Mouse (Mus musculus) embryonic facial prominence, embryonic 15.5 days (tissue): ENCODE results near the gene Ect2. TPM values are rescaled to one million over a fixed set of nuclear protein-coding genes. Genes with fewer than 3 reads are reported as not detected.

ENCODE experiments used
- ATAC-seq: fragments of 200-750 bp; cut with Nextera tagmentation; 2 replicates; pipeline ENCODE4 v1.8.0; 2017; ENCODE audit warnings: low read depth, moderate TSS enrichment; ENCODE audit not compliant: insufficient number of reproducible peaks, low FRiP score, low TSS enrichment
- H3K27ac ChIP-seq: fragments of 300-500 bp; sonication (generic); replicated peaks from 2 replicates; pipeline ENCODE4 v1.5.1; 2015; ENCODE audit warnings: mild to moderate bottlenecking, inconsistent platforms
- H3K27me3 ChIP-seq: fragments of 300-500 bp; sonication (generic); 2 replicates; pipeline ENCODE4 v1.6.1; 2015; ENCODE audit warnings: inconsistent platforms
- H3K36me3 ChIP-seq: fragments of 300-500 bp; sonication (generic); 2 replicates; pipeline ENCODE4 v1.6.1; 2015; ENCODE audit warnings: mild to moderate bottlenecking, inconsistent platforms
- H3K4me1 ChIP-seq: fragments of 300-500 bp; sonication (generic); 2 replicates; pipeline ENCODE4 v1.6.1; 2015; ENCODE audit warnings: inconsistent platforms
- H3K4me2 ChIP-seq: fragments of 300-500 bp; sonication (generic); replicated peaks from 2 replicates; pipeline ENCODE4 v1.6.1; 2015; ENCODE audit warnings: mild to moderate bottlenecking, inconsistent platforms
- H3K4me3 ChIP-seq: fragments of 300-500 bp; sonication (generic); replicated peaks from 2 replicates; pipeline ENCODE4 v1.5.1; 2015; ENCODE audit warnings: mild to moderate bottlenecking, inconsistent platforms
- H3K9ac ChIP-seq: fragments of 300-500 bp; sonication (generic); 2 replicates; pipeline ENCODE4 v1.6.1; 2015; ENCODE audit warnings: inconsistent platforms
- H3K9me3 ChIP-seq: fragments of 300-500 bp; sonication (generic); replicated peaks from 2 replicates; pipeline ENCODE4 v1.6.1; 2016; ENCODE audit warnings: inconsistent platforms
- WGBS: fragments of 180-500 bp; shearing (Covaris S2); methylation state at CpG from one replicate; pipeline ENCODE4 v1.1.7; 2015; 5-methylcytosine and 5-hydroxymethylcytosine counted together
- polyA plus RNA-seq: library from polyadenylated mRNA; unstranded; fragments of >200 nt; fragmentation: Nextera tagmentation; extraction: Ambion mirVana; gene quantifications from 2 replicates; pipeline ENCODE4 v1.2.1, GENCODE M21; 2015

Ect2 gene
- polyA plus RNA-seq, 1 experiment from 2014 or later: 33.5 TPM

- Histone ChIP-seq H3K36me3 (no peaks in the 10 kb centered on the region), H3K4me2 (no peak overlapping the region), H3K9ac (no peak overlapping the region), H3K9me3 (no peaks in the 10 kb centered on the region; the same call in 1 of the 2 replicates), H3K27ac (no peak overlapping the region), H3K4me1 (no peaks in the 10 kb centered on the region), H3K4me3 (no peak overlapping the region), H3K27me3 (no peaks in the 10 kb centered on the region)
- no peak for ATAC-seq
- 86% methylated on average over 2 of the region's 2 CpGs for whole genome bisulfite sequencing
These were observed 88.8 kb downstream of the Ect2 start for GRCm38 (mm10) chr3:27064886-27065285.

- WGBS: 71% methylated on average over 11 of the region's 11 CpGs
- Histone ChIP-seq H3K36me3 (no peaks in the 10 kb centered on the region), H3K27me3 (no peaks in the 10 kb centered on the region), H3K27ac (no peak overlapping the region), H3K9me3 (no peaks in the 10 kb centered on the region; the same call in 1 of the 2 replicates), H3K4me1 (no peaks in the 10 kb centered on the region), H3K4me3 (no peak overlapping the region), H3K4me2 (no peak overlapping the region), H3K9ac (no peak overlapping the region)
- ATAC-seq: no peak
These were observed 90.0 kb downstream of the Ect2 start for GRCm38 (mm10) chr3:27063399-27064260.

GRCm38 (mm10) chr3:27060441-27060840 is 93.2 kb downstream of the Ect2 start:
- Histone ChIP-seq H3K4me2 (no peak overlapping the region), H3K36me3 (no peaks in the 10 kb centered on the region), H3K27me3 (no peaks in the 10 kb centered on the region), H3K27ac (no peak overlapping the region), H3K4me3 (no peak overlapping the region), H3K9me3 (no peaks in the 10 kb centered on the region; the same call in 1 of the 2 replicates), H3K4me1 (no peaks in the 10 kb centered on the region), H3K9ac (no peak overlapping the region)
- no peak for ATAC-seq
- 91% methylated on average over 12 of the region's 12 CpGs for WGBS

GRCm38 (mm10) chr3:27059529-27060322 is 94.0 kb downstream of the Ect2 start:
- Histone ChIP-seq H3K4me2 (no peak overlapping the region), H3K9ac (no peak overlapping the region), H3K27ac (no peak overlapping the region), H3K27me3 (no peaks in the 10 kb centered on the region), H3K36me3 (no peaks in the 10 kb centered on the region), H3K4me1 (no peaks in the 10 kb centered on the region), H3K9me3 (no peaks in the 10 kb centered on the region), H3K4me3 (no peak overlapping the region)
- no peak for ATAC-seq
- WGBS: 77% methylated on average over 12 of the region's 12 CpGs

GRCm38 (mm10) chr3:27055471-27055870 is 98.2 kb downstream of the Ect2 start:
- Histone ChIP-seq H3K4me3 (no peak overlapping the region), H3K36me3 (no peaks in the 10 kb centered on the region), H3K4me2 (no peak overlapping the region), H3K9me3 (no peaks in the 10 kb centered on the region), H3K9ac (no peak overlapping the region), H3K27me3 (no peaks in the 10 kb centered on the region), H3K4me1 (no peaks in the 10 kb centered on the region), H3K27ac (no peak overlapping the region)
- WGBS: 81% methylated on average over 3 of the region's 3 CpGs
- ATAC-seq: no peak

- no peaks in the 10 kb centered on the region for H3K9me3 ChIP-seq
- H3K4me2 ChIP-seq: no peak overlapping the region
- H3K4me3 ChIP-seq: no peak overlapping the region
- H3K27ac ChIP-seq: no peak overlapping the region
- H3K4me1 ChIP-seq: no peaks in the 10 kb centered on the region
- 62% methylated on average over 2 of the region's 2 CpGs for WGBS
- no peaks in the 10 kb centered on the region for H3K27me3 ChIP-seq
- H3K9ac ChIP-seq: no peak overlapping the region
- ATAC-seq: no peak
- H3K36me3 ChIP-seq: no peaks in the 10 kb centered on the region
These were observed 98.9 kb downstream of the Ect2 start for GRCm38 (mm10) chr3:27054766-27055165.

Other genes starting within 250 kb of the Ect2 start
- 4.0 and 5.4 TPM in 2 replicates for gene Nceh1, start 29.1 kb upstream of the Ect2 start, polyA plus RNA-seq
- 0.23 and 0.28 TPM in 2 replicates for gene Tnfsf10, start 163.2 kb upstream of the Ect2 start, polyA plus RNA-seq
- gene Ghsr, start 217.5 kb upstream of the Ect2 start, polyA plus RNA-seq: not detected in 2 replicates